Mouse (Mus musculus) thymus, adult 2 months (tissue): ENCODE results near the gene Rerg.

Experiments used
- CTCF ChIP-seq: fragments of 200-500 bp; IDR thresholded peaks from 2 replicates; pipeline ENCODE4 v1.5.1; 2012; ENCODE audit warnings: mild to moderate bottlenecking, control low read depth, low read length, moderate library complexity, borderline replicate concordance; ENCODE audit not compliant: control insufficient read depth, poor library complexity, insufficient read depth; ENCODE audit errors: extremely low read depth
- POLR2A ChIP-seq: fragments of 200-500 bp; IDR thresholded peaks from 2 replicates; pipeline ENCODE4 v1.6.1; 2012; ENCODE audit warnings: mild to moderate bottlenecking, low read length, control low read depth, moderate library complexity; ENCODE audit not compliant: control insufficient read depth, poor library complexity, insufficient read depth; ENCODE audit errors: extremely low read depth

- TF ChIP-seq CTCF: no peak
- no peak for TF ChIP-seq POLR2A
Measured at GRCm38 (mm10) chr6:137144526-137144840, 25.8 kb downstream of the Rerg start.
